Mouse (Mus musculus) thymus, postnatal 4 days (tissue): ENCODE results near the gene Lst1.

Source experiments
- DNase-seq: peaks from one replicate; pipeline ENCODE4 v3.0.0; 2021

Gene Lst1

DNA sequence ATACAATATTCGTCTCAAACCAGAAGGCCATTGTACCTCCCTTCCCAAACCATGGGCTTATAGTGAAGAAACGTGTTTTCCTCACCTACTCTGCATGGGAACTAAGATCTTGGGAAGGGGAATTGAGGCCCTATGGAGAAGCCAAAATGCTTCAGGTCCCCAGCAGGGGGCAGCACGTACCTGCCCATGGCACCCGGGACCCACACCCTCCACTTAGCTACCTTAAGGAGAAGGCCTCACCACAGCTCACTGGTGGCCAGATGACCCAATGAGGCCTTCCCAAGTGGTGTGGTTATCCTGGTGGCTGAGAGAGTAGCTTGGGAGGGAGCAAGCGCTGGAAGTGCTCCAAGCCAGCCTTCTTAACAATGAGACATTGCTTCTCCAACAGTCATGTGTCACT is 9.7 kb downstream of the Lst1 start:
- peak; percentile 94 for DNase-seq

GRCm38 (mm10) chr17:35175968-35176367 is 12.3 kb downstream of the Lst1 start, which contains the start of gene Aif1:
TSS of gene Aif1 (minus strand) at chr17:35176068.
- DNase-seq, result no peak

- DNase-seq, result no peak
Observed at GRCm38 (mm10) chr17:35175382-35175781, 12.9 kb downstream of the Lst1 start.

GRCm38 (mm10) chr17:35174201-35174977 is 13.8 kb downstream of the Lst1 start:
- DNase-seq, result no peak

DNA sequence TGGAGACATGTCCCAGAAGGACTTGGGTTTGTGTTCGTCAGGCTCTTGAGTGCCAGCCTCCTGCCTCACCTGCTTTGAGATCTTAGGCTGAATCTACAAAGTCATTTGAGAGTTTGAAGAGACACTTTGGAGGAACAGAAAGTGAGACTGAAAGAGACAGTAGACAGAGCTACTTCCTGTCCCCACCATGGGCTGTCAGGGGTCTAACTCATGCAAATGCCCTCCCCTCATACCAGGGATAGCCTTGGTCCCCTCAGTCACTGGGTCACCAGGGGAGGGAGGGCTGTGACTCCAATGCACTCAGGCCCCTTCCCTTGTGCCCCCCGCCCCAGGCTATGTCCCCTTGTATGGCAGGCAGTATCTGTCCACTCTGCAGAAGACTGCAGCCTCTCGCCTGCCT is 14.9 kb downstream of the Lst1 start:
- no peak for DNase-seq

GRCm38 (mm10) chr17:35172445-35173234 is 15.6 kb downstream of the Lst1 start:
- no peak for DNase-seq

GRCm38 (mm10) chr17:35168541-35169207 is 19.6 kb downstream of the Lst1 start:
- no peak for DNase-seq

DNA sequence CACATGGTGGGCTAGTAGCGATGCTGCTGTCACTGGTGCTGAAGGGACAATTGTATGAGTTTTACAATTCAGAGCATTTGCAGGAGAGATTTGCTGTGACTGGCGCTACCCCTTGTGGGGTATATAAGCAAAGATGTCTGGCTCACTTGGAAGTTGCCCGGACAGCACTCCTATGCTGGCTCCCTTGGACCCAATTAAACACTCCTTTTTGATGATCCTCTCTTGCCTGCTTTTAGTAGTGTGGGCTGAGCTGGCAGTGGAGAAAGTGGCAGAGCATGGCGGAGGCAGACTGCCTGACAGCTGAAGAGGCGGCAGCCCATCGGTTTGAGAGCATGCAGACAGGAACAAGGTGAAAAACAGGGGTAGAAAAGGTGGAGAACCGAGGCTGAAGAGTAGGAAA is 20.4 kb downstream of the Lst1 start:
- no peak for DNase-seq

GRCm38 (mm10) chr17:35166352-35167035 is 21.7 kb downstream of the Lst1 start:
- DNase-seq, result peak; percentile 80

- DNase-seq, result no peak
Observed at GRCm38 (mm10) chr17:35165451-35166155, 22.6 kb downstream of the Lst1 start.

DNA sequence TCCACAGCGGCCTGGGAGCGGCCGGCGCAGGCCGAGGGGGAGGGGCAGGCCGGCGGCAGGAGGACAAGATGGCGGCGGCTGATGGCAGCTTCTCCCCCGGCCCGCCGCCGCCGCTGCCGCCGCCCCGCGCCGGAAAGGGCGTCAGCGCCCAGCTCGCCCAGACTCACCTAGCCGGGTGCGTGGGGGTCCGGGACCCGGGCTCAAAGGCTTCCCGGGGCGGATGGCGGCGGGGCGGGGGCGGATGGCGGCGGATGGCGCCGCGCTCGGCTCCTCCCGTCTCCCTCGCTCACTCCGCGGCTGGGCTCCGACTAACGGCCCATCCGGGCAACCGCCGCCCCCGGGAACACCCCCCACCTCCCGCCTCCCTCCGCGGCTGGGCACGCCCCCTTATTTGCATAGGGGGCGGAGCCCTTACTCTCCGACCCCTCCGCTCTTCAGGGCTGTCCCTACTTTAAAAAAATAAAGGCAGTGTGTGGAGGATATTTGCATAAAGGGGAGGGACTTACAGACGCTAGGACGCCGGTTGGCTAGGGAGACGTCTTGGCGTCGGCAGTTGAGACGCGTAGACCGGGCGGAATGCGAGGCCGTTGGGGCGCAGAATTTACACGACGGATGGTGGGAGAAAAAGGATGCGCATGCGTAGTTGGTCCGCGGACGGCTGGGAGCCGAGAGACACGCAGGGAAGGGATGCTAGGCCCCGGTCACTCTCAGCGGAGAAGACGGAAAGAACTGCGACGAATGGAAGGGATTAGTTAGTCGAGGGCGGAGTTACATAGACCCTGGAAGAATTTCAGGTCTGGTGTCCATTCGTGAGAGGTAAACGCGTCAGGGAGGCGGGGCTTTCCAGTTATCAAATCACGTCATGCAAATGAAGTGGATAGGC is 23.4 kb downstream of the Lst1 start, which contains the start of gene Prrc2a:
Prrc2a (minus strand) TSS at position 330 of the 883 bp plus-strand sequence.
- DNase-seq, result peak; percentile 97

DNA sequence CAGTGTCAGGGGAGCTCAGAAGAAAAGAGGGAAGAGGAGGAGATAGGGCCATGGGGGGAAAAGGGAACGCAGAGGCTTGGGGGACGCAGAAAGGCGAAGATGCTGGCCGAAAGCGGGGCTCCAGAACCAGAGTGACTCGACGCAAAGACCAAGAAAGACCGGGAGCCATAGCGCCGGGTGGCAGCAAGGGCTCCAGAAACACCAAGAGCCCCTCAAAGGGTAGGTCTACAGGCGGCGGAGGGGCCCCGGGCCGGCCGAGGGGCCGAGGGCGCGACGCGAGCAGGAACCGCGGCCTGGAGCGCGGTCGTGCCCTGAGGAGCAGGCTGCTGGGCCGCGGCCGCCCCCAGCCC is 24.0 kb downstream of the Lst1 start:
- DNase-seq, result no peak

DNA sequence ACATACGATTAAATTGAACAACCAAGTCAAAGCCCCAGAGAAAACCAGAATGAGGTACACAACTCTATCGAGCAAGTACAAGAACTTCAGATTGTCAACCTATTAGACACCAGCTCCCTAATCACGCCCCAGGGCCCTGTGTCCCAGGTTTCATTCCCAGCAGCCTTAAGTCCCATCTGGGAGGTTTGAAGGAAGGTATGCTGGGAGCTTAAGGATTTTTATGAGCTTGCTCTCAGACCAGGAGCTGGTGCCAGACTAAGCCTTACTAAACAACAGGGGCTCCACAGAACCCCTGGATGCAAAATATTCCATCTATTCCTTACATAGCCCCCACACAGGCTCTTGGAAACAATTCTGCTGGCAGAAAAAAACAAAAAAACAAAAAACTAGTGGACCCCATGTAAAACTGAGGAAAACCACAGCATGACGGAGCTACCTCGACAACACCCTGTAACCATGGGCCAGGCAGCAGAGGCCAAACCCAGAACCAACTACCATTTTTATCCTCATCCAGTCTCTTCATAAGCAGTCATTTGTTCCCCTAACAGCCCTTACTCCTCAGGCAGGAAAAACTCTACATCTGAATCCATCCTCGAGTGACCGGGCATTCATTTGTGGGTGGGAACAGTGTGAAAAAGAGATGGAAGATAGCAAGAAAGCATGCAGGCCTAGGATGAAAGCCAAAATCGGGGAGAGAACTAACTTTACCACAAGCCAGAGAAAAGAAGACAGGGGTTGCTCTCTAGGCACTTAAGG is 24.7 kb downstream of the Lst1 start:
- DNase-seq, result no peak

DNA sequence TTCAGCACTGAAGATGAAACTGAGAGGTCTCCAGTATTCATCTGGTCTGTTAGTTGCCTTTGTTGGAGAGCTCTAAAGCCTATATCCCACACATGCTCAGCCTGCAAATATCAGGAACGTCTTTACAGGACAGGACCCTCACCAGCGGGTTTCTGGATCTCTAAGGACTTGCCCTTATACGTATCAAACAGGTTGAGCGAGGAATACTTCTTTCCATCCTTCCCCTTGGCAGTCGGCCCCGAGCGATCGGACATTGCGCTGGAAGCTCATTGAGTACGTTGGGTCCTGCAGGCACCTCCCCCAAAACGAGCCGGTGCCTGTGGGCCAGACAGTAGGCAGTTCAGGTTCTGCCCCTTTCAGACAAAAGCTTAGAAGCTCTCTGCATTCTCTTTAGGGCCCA is 25.5 kb downstream of the Lst1 start:
- DNase-seq, result no peak

DNA sequence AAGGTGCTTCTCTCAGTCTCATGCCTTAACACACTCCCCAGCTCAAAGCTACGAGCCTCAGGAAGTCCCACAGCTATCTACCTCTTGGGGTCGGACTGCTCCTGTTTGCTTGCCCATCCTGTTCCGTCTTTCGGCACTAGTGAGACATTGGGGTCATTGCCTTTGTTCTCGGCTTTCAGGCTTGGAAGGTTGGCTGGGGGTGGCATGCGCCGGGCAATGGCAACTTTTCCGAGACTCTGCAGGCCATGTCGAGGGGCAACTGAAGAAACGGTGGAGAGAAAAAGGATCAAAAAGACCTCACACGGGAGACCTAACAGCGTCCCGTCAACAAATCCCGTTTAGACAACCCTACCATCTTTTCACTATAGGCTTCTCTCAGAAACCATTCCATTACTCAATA is 26.1 kb downstream of the Lst1 start:
- no peak for DNase-seq

DNA sequence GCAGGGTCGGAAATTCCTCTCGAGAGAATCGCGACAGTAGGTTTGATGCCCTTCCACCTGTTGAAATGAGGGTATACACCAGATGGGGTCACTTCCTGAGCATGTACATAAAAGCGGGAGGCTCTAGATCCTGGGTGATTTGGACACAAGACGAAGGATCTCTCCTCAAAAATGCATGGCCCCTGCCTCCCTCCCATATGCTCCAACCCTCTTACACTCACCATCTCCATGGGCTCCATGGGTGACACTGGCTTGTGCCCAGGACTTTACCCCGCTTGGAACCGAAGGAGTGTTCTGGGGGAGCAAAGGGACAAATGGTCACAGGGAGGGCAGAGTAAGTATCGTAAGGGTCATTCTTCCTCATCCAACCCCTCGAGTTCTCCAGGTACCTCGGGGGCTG is 26.8 kb downstream of the Lst1 start:
- DNase-seq, result no peak

DNA sequence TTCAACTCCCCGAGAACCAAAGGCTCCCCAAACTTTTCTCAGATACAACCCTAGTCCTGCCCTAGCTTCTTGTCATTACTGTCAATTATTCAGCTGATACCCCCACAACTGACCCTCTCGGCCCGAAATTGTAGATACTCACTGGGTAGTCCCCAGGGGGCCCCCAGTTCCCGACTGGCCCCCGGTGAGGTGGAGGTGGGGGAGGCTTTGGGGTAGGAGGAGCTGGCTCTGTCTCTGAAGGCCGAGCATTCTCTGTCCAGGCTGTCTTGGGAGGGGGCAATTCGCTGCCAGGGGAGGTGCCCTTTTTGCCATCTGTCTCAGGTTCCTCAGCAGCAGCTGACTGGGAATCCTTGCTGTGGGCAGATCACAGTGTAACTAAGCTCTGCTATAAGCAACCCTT is 28.6 kb downstream of the Lst1 start:
- no peak for DNase-seq

- no peak for DNase-seq
Observed at GRCm38 (mm10) chr17:35158850-35159593, 29.2 kb downstream of the Lst1 start.

- DNase-seq, result no peak
Observed at GRCm38 (mm10) chr17:35157661-35158175, 30.5 kb downstream of the Lst1 start.

GRCm38 (mm10) chr17:35157254-35157653 is 31.0 kb downstream of the Lst1 start:
- DNase-seq, result no peak
